Mouse (Mus musculus): ENCODE data around the gene Lsm4.

The Lsm4 gene

GRCm38 (mm10) chr8:70679404-70679803 lies 6.4 kb downstream of the Lsm4 start:
- DNase-seq (ENCODE audit: low spot score): no peak

- peak; percentile 66 for DNase-seq (ENCODE audit: low spot score)
Measured at GRCm38 (mm10) chr8:70680039-70680438, 7.0 kb downstream of the Lsm4 start.

- no peak for DNase-seq (ENCODE audit: low spot score)
Measured at GRCm38 (mm10) chr8:70681410-70681809, 8.4 kb downstream of the Lsm4 start.

- peak; percentile 76 for DNase-seq (ENCODE audit: low spot score)
Measured at GRCm38 (mm10) chr8:70682193-70682592, 9.1 kb downstream of the Lsm4 start.

- DNase-seq (ENCODE audit: low spot score): no peak
Measured at GRCm38 (mm10) chr8:70682692-70683091, 9.6 kb downstream of the Lsm4 start.

- DNase-seq (ENCODE audit: low spot score): no peak
Measured at GRCm38 (mm10) chr8:70684291-70684690, 11.2 kb downstream of the Lsm4 start.

- DNase-seq (ENCODE audit: low spot score): peak; percentile 79
Measured at GRCm38 (mm10) chr8:70687576-70687975, 14.5 kb downstream of the Lsm4 start.

GRCm38 (mm10) chr8:70688136-70688535 lies 15.1 kb downstream of the Lsm4 start:
- DNase-seq (ENCODE audit: low spot score): no peak

GRCm38 (mm10) chr8:70689892-70690390 lies 16.9 kb downstream of the Lsm4 start:
- no peak for DNase-seq (ENCODE audit: low spot score)

GRCm38 (mm10) chr8:70691230-70691629 lies 18.2 kb downstream of the Lsm4 start:
- no peak for DNase-seq (ENCODE audit: low spot score)

GRCm38 (mm10) chr8:70691727-70692231 lies 18.7 kb downstream of the Lsm4 start:
- peak; percentile 71 for DNase-seq (ENCODE audit: low spot score)

- DNase-seq (ENCODE audit: low spot score): no peak
Measured at GRCm38 (mm10) chr8:70693636-70694035, 20.6 kb downstream of the Lsm4 start.

- DNase-seq (ENCODE audit: low spot score): peak; percentile 69
Measured at GRCm38 (mm10) chr8:70695318-70696018, 22.4 kb downstream of the Lsm4 start.

GRCm38 (mm10) chr8:70696019-70696885 lies 23.2 kb downstream of the Lsm4 start:
- DNase-seq (ENCODE audit: low spot score): peak; percentile 92

- DNase-seq (ENCODE audit: low spot score): no peak
Measured at GRCm38 (mm10) chr8:70696946-70697345, 23.9 kb downstream of the Lsm4 start.

- DNase-seq (ENCODE audit: low spot score): no peak
Measured at GRCm38 (mm10) chr8:70697366-70698250, 24.6 kb downstream of the Lsm4 start.

GRCm38 (mm10) chr8:70698310-70699109 lies 25.5 kb downstream of the Lsm4 start, which contains the start of gene Jund:
Jund (plus strand) TSS chr8:70698949.
- peak; percentile 100 for DNase-seq (ENCODE audit: low spot score)

- peak; percentile 71 for DNase-seq (ENCODE audit: low spot score)
Measured at GRCm38 (mm10) chr8:70699116-70699833, 26.2 kb downstream of the Lsm4 start.

- peak; percentile 85 for DNase-seq (ENCODE audit: low spot score)
Measured at GRCm38 (mm10) chr8:70699834-70700554, 26.9 kb downstream of the Lsm4 start.

- peak; percentile 93 for DNase-seq (ENCODE audit: low spot score)
Measured at GRCm38 (mm10) chr8:70700555-70700922, 27.5 kb downstream of the Lsm4 start.

Data from testis, postnatal 10 days (tissue).